Mouse (Mus musculus) liver, embryonic 12.5 days (tissue): Measurements from ENCODE around the gene Mcat. TPM values are rescaled to one million over a fixed set of nuclear protein-coding genes. Genes with fewer than 3 reads are reported as not detected.

Experiments used
- ATAC-seq: fragments of 200-750 bp; cut with Nextera tagmentation; 2 replicates; pipeline ENCODE4 v1.8.0; 2017; ENCODE audit warnings: moderate number of reproducible peaks, mild to moderate bottlenecking, moderate library complexity
- H3K27ac ChIP-seq: fragments of 300-500 bp; sonication (generic); 2 replicates; pipeline ENCODE4 v1.5.1; 2016; ENCODE audit warnings: mild to moderate bottlenecking
- H3K27me3 ChIP-seq: fragments of 300-500 bp; sonication (generic); replicated peaks from 2 replicates; pipeline ENCODE4 v1.6.1; 2016; ENCODE audit warnings: mild to moderate bottlenecking, moderate library complexity
- H3K36me3 ChIP-seq: fragments of 300-500 bp; sonication (generic); 2 replicates; pipeline ENCODE4 v1.6.1; 2016; ENCODE audit warnings: mild to moderate bottlenecking, moderate library complexity
- H3K4me1 ChIP-seq: fragments of 300-500 bp; sonication (generic); 2 replicates; pipeline ENCODE4 v1.6.1; 2016
- H3K4me2 ChIP-seq: fragments of 300-500 bp; sonication (generic); 2 replicates; pipeline ENCODE4 v1.6.1; 2016; ENCODE audit warnings: mild to moderate bottlenecking, moderate library complexity
- H3K4me3 ChIP-seq: fragments of 300-500 bp; sonication (generic); 2 replicates; pipeline ENCODE4 v1.5.1; 2016; ENCODE audit warnings: mild to moderate bottlenecking, moderate library complexity
- H3K9ac ChIP-seq: fragments of 300-500 bp; sonication (generic); 2 replicates; pipeline ENCODE4 v1.6.1; 2016; ENCODE audit warnings: mild to moderate bottlenecking, moderate library complexity
- H3K9me3 ChIP-seq: fragments of 300-500 bp; sonication (generic); replicated peaks from 2 replicates; pipeline ENCODE4 v1.6.1; 2016; ENCODE audit warnings: mild to moderate bottlenecking, moderate library complexity
- WGBS: fragments of 180-500 bp; shearing (Covaris S2); methylation state at CpG from one replicate; pipeline ENCODE4 v1.1.7; 2016; ENCODE audit not compliant: insufficient replicate concordance; 5-methylcytosine and 5-hydroxymethylcytosine counted together
- polyA plus RNA-seq: library from polyadenylated mRNA; unstranded; fragments of >200 nt; fragmentation: Nextera tagmentation; extraction: Ambion mirVana; gene quantifications from 2 replicates; pipeline ENCODE4 v1.2.1, GENCODE M21; 2016

The Mcat gene
- polyA plus RNA-seq, 1 experiment from 2014 or later, result 28.1 TPM

GRCm38 (mm10) chr15:83555161-83555974, 8.2 kb downstream of the Mcat start:
- H3K4me1 ChIP-seq, result peaks cover 16% of the 10 kb centered on the region
- under 1% methylated on average over 74 of the region's 74 CpGs for WGBS
- peak overlapping the region; percentile 90 for H3K4me2 ChIP-seq
- H3K9me3 ChIP-seq, result no peaks in the 10 kb centered on the region
- peaks cover 28% of the 10 kb centered on the region for H3K36me3 ChIP-seq
- ATAC-seq, result peak; percentile 90
- no peaks in the 10 kb centered on the region for H3K27me3 ChIP-seq
- peak overlapping the region; percentile 90 for H3K4me3 ChIP-seq
- H3K27ac ChIP-seq, result peak overlapping the region; percentile 93
- H3K9ac ChIP-seq, result peak overlapping the region; percentile 97

GRCm38 (mm10) chr15:83553831-83554230, 9.8 kb downstream of the Mcat start:
- Histone ChIP-seq H3K4me1 (peaks cover 16% of the 10 kb centered on the region), H3K27ac (no peak overlapping the region), H3K36me3 (peaks cover 44% of the 10 kb centered on the region), H3K4me3 (no peak overlapping the region), H3K27me3 (no peaks in the 10 kb centered on the region), H3K9ac (no peak overlapping the region), H3K4me2 (no peak overlapping the region), H3K9me3 (no peaks in the 10 kb centered on the region)
- ATAC-seq, result no peak

GRCm38 (mm10) chr15:83550137-83550536, 13.4 kb downstream of the Mcat start:
- WGBS, result 79% methylated on average over 2 of the region's 2 CpGs
- Histone ChIP-seq H3K4me2 (no peak overlapping the region), H3K4me3 (no peak overlapping the region), H3K27me3 (no peaks in the 10 kb centered on the region), H3K9ac (no peak overlapping the region), H3K27ac (no peak overlapping the region), H3K4me1 (peaks cover 9% of the 10 kb centered on the region), H3K9me3 (no peaks in the 10 kb centered on the region), H3K36me3 (peaks cover 81% of the 10 kb centered on the region)
- no peak for ATAC-seq

- H3K27me3 ChIP-seq, result no peaks in the 10 kb centered on the region
- H3K4me2 ChIP-seq, result no peak overlapping the region
- WGBS, result 85% methylated on average over 8 of the region's 8 CpGs
- peaks cover 69% of the 10 kb centered on the region for H3K36me3 ChIP-seq
- H3K4me1 ChIP-seq, result no peaks in the 10 kb centered on the region
- no peak overlapping the region for H3K27ac ChIP-seq
- H3K4me3 ChIP-seq, result no peak overlapping the region
- no peak for ATAC-seq
- H3K9me3 ChIP-seq, result no peaks in the 10 kb centered on the region
- no peak overlapping the region for H3K9ac ChIP-seq
These were observed 16.4 kb downstream of the Mcat start for GRCm38 (mm10) chr15:83547144-83547543.

- Histone ChIP-seq H3K4me1 (no peaks in the 10 kb centered on the region), H3K9me3 (no peaks in the 10 kb centered on the region), H3K4me2 (no peak overlapping the region), H3K4me3 (no peak overlapping the region), H3K27me3 (peaks cover 6% of the 10 kb centered on the region; the same call in 1 of the 2 replicates), H3K9ac (no peak overlapping the region), H3K27ac (no peak overlapping the region), H3K36me3 (peaks cover 59% of the 10 kb centered on the region)
- 76% methylated on average over 7 of the region's 7 CpGs for WGBS
- ATAC-seq, result 0 out of 2 replicates have a peak, but pooled peaks have one; percentile 18
These were observed 17.6 kb downstream of the Mcat start for GRCm38 (mm10) chr15:83546029-83546428.

- Histone ChIP-seq H3K36me3 (peaks cover 17% of the 10 kb centered on the region), H3K27me3 (peaks cover 7% of the 10 kb centered on the region; the same call in 1 of the 2 replicates), H3K9ac (no peak overlapping the region), H3K27ac (no peak overlapping the region), H3K4me1 (peaks cover 6% of the 10 kb centered on the region), H3K9me3 (no peaks in the 10 kb centered on the region), H3K4me3 (no peak overlapping the region), H3K4me2 (no peak overlapping the region)
- no peak for ATAC-seq
- WGBS, result 65% methylated on average over 9 of the region's 9 CpGs
These were observed 21.8 kb downstream of the Mcat start for GRCm38 (mm10) chr15:83541647-83542287.

- no peak for ATAC-seq
- H3K4me1 ChIP-seq, result peaks cover 6% of the 10 kb centered on the region
These were observed 23.7 kb downstream of the Mcat start for GRCm38 (mm10) chr15:83539905-83540304.

GRCm38 (mm10) chr15:83538855-83539254, 24.7 kb downstream of the Mcat start:
- Histone ChIP-seq H3K36me3 (no peaks in the 10 kb centered on the region), H3K4me1 (peaks cover 6% of the 10 kb centered on the region), H3K9me3 (no peaks in the 10 kb centered on the region), H3K4me2 (no peak overlapping the region), H3K27ac (no peak overlapping the region), H3K9ac (no peak overlapping the region), H3K27me3 (peaks cover 9% of the 10 kb centered on the region; the same call in 1 of the 2 replicates), H3K4me3 (no peak overlapping the region)
- ATAC-seq, result no peak
- 74% methylated on average over 2 of the region's 2 CpGs for WGBS

More at GRCm38 (mm10) chr15:83539905-83540304, 23.7 kb downstream of the Mcat start:
- Histone ChIP-seq H3K27me3 (peaks cover 9% of the 10 kb centered on the region; the same call in 1 of the 2 replicates), H3K4me2 (no peak overlapping the region), H3K36me3 (no peaks in the 10 kb centered on the region), H3K9ac (no peak overlapping the region), H3K27ac (no peak overlapping the region), H3K4me3 (no peak overlapping the region), H3K9me3 (no peaks in the 10 kb centered on the region)
- WGBS, result 43% methylated on average over 4 of the region's 4 CpGs

GRCm38 (mm10) chr15:83535890-83536231, 27.7 kb downstream of the Mcat start:
- H3K9ac ChIP-seq, result no peak overlapping the region
- 71% methylated on average over 6 of the region's 6 CpGs for WGBS
- ATAC-seq, result no peak
- H3K36me3 ChIP-seq, result no peaks in the 10 kb centered on the region
- H3K27me3 ChIP-seq, result peaks cover 9% of the 10 kb centered on the region
- peaks cover 11% of the 10 kb centered on the region for H3K4me1 ChIP-seq
- H3K4me3 ChIP-seq, result no peak overlapping the region
- no peaks in the 10 kb centered on the region for H3K9me3 ChIP-seq
- no peak overlapping the region for H3K27ac ChIP-seq
- no peak overlapping the region for H3K4me2 ChIP-seq

- 0 out of 2 replicates have a peak overlapping the region, but pooled peaks have one; percentile 23 for H3K27ac ChIP-seq
- H3K4me1 ChIP-seq, result peaks cover 13% of the 10 kb centered on the region
- ATAC-seq, result no peak
- H3K36me3 ChIP-seq, result no peaks in the 10 kb centered on the region
- H3K4me2 ChIP-seq, result no peak overlapping the region
- WGBS, result 65% methylated on average over 17 of the region's 17 CpGs
- no peak overlapping the region for H3K4me3 ChIP-seq
- no peak overlapping the region for H3K9ac ChIP-seq
- H3K27me3 ChIP-seq, result peaks cover 16% of the 10 kb centered on the region
- no peaks in the 10 kb centered on the region for H3K9me3 ChIP-seq
These were observed 28.4 kb downstream of the Mcat start for GRCm38 (mm10) chr15:83534960-83535889.

- no peak overlapping the region for H3K4me2 ChIP-seq
- 39% methylated on average over 7 of the region's 7 CpGs for WGBS
- no peaks in the 10 kb centered on the region for H3K9me3 ChIP-seq
- no peak overlapping the region for H3K4me3 ChIP-seq
- H3K27me3 ChIP-seq, result peaks cover 42% of the 10 kb centered on the region
- H3K9ac ChIP-seq, result no peak overlapping the region
- H3K4me1 ChIP-seq, result peaks cover 11% of the 10 kb centered on the region; the same call in 1 of the 2 replicates
- H3K36me3 ChIP-seq, result no peaks in the 10 kb centered on the region
- ATAC-seq, result no peak
- no peak overlapping the region for H3K27ac ChIP-seq
These were observed 31.0 kb downstream of the Mcat start for GRCm38 (mm10) chr15:83532606-83533005.
